Mouse (Mus musculus) liver, embryonic 16.5 days (tissue): ENCODE measurements at regions not wholly inside any gene's neighbourhood (a gene's known extent, or its start where the extent isn't known, plus 50 kb on each side); places are given as distances from the start of the nearest gene placed in this dataset.

Source experiments
- ATAC-seq: fragments of 200-750 bp; cut with Nextera tagmentation; 2 replicates; pipeline ENCODE4 v1.8.0; 2017; ENCODE audit warnings: low read depth, mild to moderate bottlenecking, moderate number of reproducible peaks, moderate library complexity
- H3K27ac ChIP-seq: fragments of 300-500 bp; sonication (generic); 2 replicates; pipeline ENCODE4 v1.5.1; 2014; ENCODE audit warnings: mild to moderate bottlenecking, low read length
- H3K27me3 ChIP-seq: fragments of 300-500 bp; sonication (generic); 2 replicates; pipeline ENCODE4 v1.6.1; 2014; ENCODE audit warnings: low read depth, low read length, mixed read lengths; ENCODE audit not compliant: control insufficient read depth, insufficient read depth
- H3K36me3 ChIP-seq: fragments of 300-500 bp; sonication (generic); 2 replicates; pipeline ENCODE4 v1.6.1; 2014; ENCODE audit warnings: mild to moderate bottlenecking; ENCODE audit not compliant: control insufficient read depth, insufficient read depth
- H3K4me1 ChIP-seq: fragments of 300-500 bp; sonication (generic); 2 replicates; pipeline ENCODE4 v1.6.1; 2014; ENCODE audit warnings: low read depth, low read length, mixed read lengths; ENCODE audit not compliant: control insufficient read depth
- H3K4me2 ChIP-seq: fragments of 300-500 bp; sonication (generic); 2 replicates; pipeline ENCODE4 v1.6.1; 2014; ENCODE audit warnings: low read depth, low read length, mixed read lengths
- H3K4me3 ChIP-seq: fragments of 300-500 bp; sonication (generic); 2 replicates; pipeline ENCODE4 v1.5.1; 2014; ENCODE audit warnings: low read depth, mild to moderate bottlenecking, low read length
- H3K9ac ChIP-seq: fragments of 300-500 bp; sonication (generic); 2 replicates; pipeline ENCODE4 v1.6.1; 2014; ENCODE audit warnings: low read depth, low read length
- H3K9me3 ChIP-seq: fragments of 300-500 bp; sonication (generic); replicated peaks from 2 replicates; pipeline ENCODE4 v1.6.1; 2016; ENCODE audit warnings: low read length; ENCODE audit not compliant: control insufficient read depth
- whole genome bisulfite sequencing: fragments of 180-500 bp; shearing (Covaris S2); extraction: QIAGEN DNeasy Blood & Tissue Kit; methylation state at CpG from one replicate; pipeline ENCODE4 v1.1.7; 2014; ENCODE audit not compliant: insufficient replicate concordance; 5-methylcytosine and 5-hydroxymethylcytosine counted together

DNA sequence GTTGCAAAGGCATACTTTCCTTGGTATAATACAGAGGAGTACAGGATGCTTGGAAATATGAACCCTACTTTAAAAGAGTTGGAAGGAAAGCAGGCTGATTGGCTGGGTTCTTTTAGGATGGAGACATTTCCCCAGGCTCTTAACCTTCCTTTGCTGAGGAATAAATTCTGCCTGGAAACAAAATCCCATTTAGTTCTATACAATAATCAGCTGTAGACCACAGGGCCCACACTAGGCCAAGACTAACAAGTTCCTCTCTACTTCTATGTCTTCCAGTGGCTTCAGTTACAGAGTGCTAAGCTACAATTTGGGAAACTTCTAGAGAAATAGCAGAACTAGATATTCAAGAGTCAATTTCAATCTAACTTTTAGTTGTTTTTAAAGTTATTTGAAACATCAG lies 384.6 kb upstream of the Xrcc4 start:
- H3K27me3 ChIP-seq, result no peaks in the 10 kb centered on the region
- H3K36me3 ChIP-seq, result no peaks in the 10 kb centered on the region
- no peak overlapping the region for H3K4me2 ChIP-seq
- no peak overlapping the region for H3K4me3 ChIP-seq
- H3K9me3 ChIP-seq, result no peaks in the 10 kb centered on the region
- no peak for ATAC-seq
- H3K9ac ChIP-seq, result no peak overlapping the region
- H3K4me1 ChIP-seq, result no peaks in the 10 kb centered on the region
- H3K27ac ChIP-seq, result no peak overlapping the region

DNA sequence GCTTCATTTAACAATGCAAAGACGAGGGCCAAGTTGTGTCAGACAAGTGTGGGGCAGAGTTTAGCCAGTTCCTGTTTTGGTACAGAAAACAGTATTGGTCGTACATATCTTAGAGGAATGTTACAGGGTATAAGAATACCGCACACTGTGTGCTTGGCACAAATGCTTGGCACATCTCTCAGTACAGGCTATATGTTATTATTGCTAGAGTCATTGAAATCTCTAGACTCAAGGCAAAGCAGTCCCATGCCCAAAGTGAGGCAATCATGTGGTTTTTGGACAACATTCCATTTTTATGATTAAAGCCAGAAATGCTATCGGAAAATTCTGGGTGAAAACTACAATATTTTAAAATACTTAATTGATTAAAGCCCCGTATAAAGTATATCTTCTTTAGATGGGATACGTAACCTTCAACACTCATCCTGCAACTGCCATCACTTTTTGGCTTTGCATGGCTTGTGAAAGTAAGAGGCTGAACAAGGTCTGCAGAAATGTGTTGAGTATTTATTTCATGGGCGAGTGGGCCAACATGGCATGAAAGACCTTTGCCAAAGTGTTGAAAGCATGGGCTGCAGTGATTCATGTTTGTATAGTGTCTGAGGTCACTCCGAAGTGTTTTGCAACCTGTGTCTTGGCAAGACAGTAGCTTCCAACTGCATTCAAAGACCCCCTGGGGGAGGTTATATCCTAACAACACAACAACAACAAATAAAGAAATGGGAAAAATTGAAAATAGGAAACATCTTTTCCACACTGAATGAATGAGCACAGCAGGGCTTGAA lies 383.8 kb upstream of the Xrcc4 start:
- 62% methylated on average over 8 of the region's 8 CpGs for WGBS
- no peak overlapping the region for H3K4me3 ChIP-seq
- no peak overlapping the region for H3K9ac ChIP-seq
- H3K4me1 ChIP-seq, result no peaks in the 10 kb centered on the region
- no peak for ATAC-seq
- H3K36me3 ChIP-seq, result no peaks in the 10 kb centered on the region
- H3K27me3 ChIP-seq, result no peaks in the 10 kb centered on the region
- no peak overlapping the region for H3K27ac ChIP-seq
- no peak overlapping the region for H3K4me2 ChIP-seq
- no peaks in the 10 kb centered on the region for H3K9me3 ChIP-seq

DNA sequence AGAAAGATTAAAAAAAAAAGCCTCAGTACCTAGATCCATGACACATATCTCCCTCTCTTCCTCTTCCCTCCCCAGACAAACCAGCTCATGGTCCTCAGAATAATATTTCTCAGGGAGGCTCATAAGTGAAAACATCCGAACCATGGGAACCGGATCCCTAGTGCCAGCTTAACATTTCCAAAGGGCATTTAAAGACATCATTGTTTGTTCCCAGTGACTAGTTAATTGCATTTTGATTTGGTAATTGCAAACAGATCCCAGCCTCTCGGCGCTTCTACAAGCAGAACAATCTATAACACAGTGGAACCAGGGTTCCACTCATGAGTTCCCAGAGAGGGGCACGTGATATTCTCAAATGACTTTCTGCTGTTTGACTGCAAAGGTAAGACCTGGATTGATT lies 376.7 kb upstream of the Xrcc4 start:
- no peaks in the 10 kb centered on the region for H3K36me3 ChIP-seq
- no peak overlapping the region for H3K4me2 ChIP-seq
- H3K27me3 ChIP-seq, result no peaks in the 10 kb centered on the region
- no peak overlapping the region for H3K4me3 ChIP-seq
- no peaks in the 10 kb centered on the region for H3K4me1 ChIP-seq
- H3K9me3 ChIP-seq, result no peaks in the 10 kb centered on the region
- no peak overlapping the region for H3K27ac ChIP-seq
- WGBS, result 61% methylated on average over 5 of the region's 5 CpGs
- ATAC-seq, result no peak
- no peak overlapping the region for H3K9ac ChIP-seq

DNA sequence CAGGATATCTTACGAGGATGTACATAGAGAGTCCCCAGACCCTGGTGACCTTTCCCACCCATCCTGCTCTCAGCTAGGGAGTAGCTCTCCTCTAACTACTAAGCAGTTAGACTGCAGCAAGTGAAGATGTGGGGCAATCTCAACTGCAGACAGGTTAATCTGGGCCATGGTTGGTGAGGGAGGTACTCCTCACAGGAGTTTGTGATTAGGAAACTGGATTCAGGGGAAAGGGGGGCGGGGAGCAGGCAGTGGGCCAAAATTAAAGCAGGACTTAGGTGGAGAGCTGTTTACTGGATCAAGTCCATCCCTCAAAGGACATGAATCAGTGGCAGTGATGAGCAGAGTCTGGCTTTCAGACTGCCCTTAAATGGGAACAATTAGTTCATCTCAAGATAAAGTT lies 374.6 kb upstream of the Xrcc4 start:
- H3K4me2 ChIP-seq, result no peak overlapping the region
- no peak overlapping the region for H3K9ac ChIP-seq
- no peaks in the 10 kb centered on the region for H3K9me3 ChIP-seq
- no peaks in the 10 kb centered on the region for H3K4me1 ChIP-seq
- no peak overlapping the region for H3K27ac ChIP-seq
- 51% methylated on average over 2 of the region's 2 CpGs for WGBS
- peak; percentile 67 for ATAC-seq
- H3K36me3 ChIP-seq, result no peaks in the 10 kb centered on the region
- H3K27me3 ChIP-seq, result no peaks in the 10 kb centered on the region
- no peak overlapping the region for H3K4me3 ChIP-seq

DNA sequence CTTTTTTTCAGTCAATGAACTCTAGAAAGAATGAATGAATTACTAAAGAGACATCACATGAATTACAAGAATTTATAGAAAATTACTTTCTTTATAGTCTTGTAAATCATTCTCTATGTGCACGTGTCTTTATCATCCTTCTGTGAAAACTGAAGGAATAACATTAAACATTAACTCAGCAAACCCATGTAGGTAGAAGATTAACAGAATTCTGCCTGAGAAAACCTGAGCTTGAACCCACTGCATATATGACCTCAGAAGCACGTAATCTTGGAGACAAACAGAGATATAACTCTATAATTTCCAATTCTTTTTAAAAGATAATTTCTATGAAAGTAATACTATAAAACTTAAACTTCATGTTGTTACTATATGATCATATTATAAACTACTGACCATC lies 374.0 kb upstream of the Xrcc4 start:
- Histone ChIP-seq H3K4me2 (no peak overlapping the region), H3K27me3 (no peaks in the 10 kb centered on the region), H3K4me1 (no peaks in the 10 kb centered on the region), H3K4me3 (no peak overlapping the region), H3K9me3 (no peaks in the 10 kb centered on the region), H3K36me3 (no peaks in the 10 kb centered on the region), H3K9ac (no peak overlapping the region), H3K27ac (no peak overlapping the region)
- ATAC-seq, result no peak
- WGBS, result 38% methylated on average over 2 of the region's 2 CpGs

DNA sequence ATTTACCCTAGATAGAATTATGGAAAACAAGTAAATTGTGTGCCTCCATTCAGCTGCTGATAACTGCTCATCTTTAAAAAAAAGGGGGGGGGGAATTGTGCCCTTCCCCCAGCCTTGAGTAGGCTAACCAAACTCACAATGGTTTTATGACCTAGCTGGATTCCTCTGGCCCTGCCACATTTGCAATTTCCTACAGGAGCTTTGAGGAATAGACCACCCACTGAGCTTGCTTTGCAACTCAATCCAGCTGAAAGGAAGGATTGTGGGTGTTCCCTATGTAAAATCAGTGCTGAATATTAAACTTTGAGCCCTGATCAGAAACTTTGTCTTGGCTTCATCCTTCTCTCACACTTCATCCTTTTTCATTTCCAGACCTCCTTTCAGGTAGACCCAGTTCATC lies 365.2 kb upstream of the Xrcc4 start:
- no peaks in the 10 kb centered on the region for H3K9me3 ChIP-seq

DNA sequence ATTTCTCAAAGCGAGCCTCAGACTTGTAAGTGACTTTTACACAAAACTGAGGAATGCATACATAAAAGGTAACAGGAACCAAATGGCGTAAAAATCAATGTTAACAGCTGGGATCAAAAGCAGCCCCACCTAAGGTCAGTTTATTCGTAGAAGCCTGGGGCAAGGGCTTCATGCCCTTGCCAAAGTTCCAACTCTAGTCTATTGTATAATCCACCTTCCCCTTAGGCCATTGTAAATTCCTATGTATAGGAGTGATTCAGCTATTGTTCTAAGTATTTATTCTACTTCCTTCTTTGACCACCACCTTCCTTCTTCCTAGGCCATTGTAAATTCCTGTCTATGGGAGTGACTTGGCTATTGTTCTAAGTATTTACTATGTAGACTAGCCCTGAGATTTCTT lies 337.5 kb upstream of the Xrcc4 start:
- H3K9me3 ChIP-seq, result no peaks in the 10 kb centered on the region
- no peak overlapping the region for H3K4me3 ChIP-seq
- 64% methylated on average over 3 of the region's 3 CpGs for WGBS
- no peak overlapping the region for H3K9ac ChIP-seq
- no peak for ATAC-seq
- no peaks in the 10 kb centered on the region for H3K4me1 ChIP-seq
- no peaks in the 10 kb centered on the region for H3K27me3 ChIP-seq
- no peak overlapping the region for H3K4me2 ChIP-seq
- no peaks in the 10 kb centered on the region for H3K36me3 ChIP-seq
- H3K27ac ChIP-seq, result no peak overlapping the region

More for the DNA sequence above, 365.2 kb upstream of the Xrcc4 start:
- H3K4me1 ChIP-seq, result no peaks in the 10 kb centered on the region
- no peak for ATAC-seq
- H3K27me3 ChIP-seq, result no peaks in the 10 kb centered on the region
- H3K4me2 ChIP-seq, result no peak overlapping the region
- H3K9ac ChIP-seq, result no peak overlapping the region
- H3K4me3 ChIP-seq, result no peak overlapping the region
- H3K27ac ChIP-seq, result no peak overlapping the region
- H3K36me3 ChIP-seq, result no peaks in the 10 kb centered on the region

DNA sequence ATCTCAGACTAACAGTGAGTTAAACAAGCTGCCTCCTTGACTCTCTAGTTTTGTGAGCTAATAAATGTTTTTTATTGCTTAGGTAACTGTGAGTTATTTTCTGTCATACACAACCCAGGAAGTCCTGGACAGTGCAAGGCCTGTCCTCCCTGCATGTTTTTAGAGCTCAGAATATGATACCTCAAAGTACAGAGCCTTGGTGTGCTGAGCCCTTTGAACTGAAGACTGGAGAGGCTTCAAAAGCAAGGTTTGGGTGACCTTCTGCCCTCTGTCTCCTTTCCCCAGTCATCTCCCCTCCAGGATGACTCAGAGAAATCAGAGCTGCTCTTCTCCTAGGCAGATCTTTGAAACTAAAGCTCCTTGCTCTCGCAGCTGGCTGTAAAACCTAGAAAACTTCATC lies 336.0 kb upstream of the Xrcc4 start:
- Histone ChIP-seq H3K4me3 (no peak overlapping the region), H3K27ac (no peak overlapping the region), H3K4me2 (no peak overlapping the region), H3K4me1 (no peaks in the 10 kb centered on the region), H3K9ac (no peak overlapping the region), H3K36me3 (no peaks in the 10 kb centered on the region), H3K9me3 (no peaks in the 10 kb centered on the region), H3K27me3 (no peaks in the 10 kb centered on the region)
- no peak for ATAC-seq
- 28% methylated on average over 1 of the region's 1 CpGs for WGBS

DNA sequence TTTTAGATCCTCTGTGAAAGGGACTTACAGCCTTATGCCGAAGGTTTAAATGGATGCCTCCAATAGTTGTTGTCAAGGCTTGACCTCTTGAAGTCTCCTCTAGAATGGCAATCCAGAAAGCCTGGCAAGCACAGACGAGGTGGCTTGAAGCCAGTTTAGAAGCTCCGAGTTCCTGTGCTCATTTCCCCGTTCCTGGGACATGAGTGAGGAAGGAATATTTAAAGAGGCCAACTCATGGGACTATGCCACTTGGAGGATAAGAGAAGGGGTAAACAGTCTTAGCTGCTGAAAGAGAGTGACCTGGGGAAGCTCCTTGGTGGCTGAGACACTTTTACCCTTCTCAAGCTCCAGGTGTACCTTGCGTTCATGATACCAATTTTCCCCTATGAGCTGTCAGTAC lies 335.1 kb upstream of the Xrcc4 start:
- no peak for ATAC-seq

More for the DNA sequence above, 335.1 kb upstream of the Xrcc4 start:
- Histone ChIP-seq H3K27me3 (no peaks in the 10 kb centered on the region), H3K9ac (no peak overlapping the region), H3K27ac (no peak overlapping the region), H3K9me3 (no peaks in the 10 kb centered on the region), H3K4me3 (no peak overlapping the region), H3K36me3 (no peaks in the 10 kb centered on the region), H3K4me1 (no peaks in the 10 kb centered on the region), H3K4me2 (no peak overlapping the region)
- 61% methylated on average over 5 of the region's 5 CpGs for WGBS
